Mouse (Mus musculus): ENCODE data around the gene Fermt1. TPM values are rescaled to one million over a fixed set of nuclear protein-coding genes. Genes with fewer than 3 reads are reported as not detected.

Fermt1 gene
- polyA plus RNA-seq, 1 experiment from 2014 or later, result not detected

- H3K4me3 ChIP-seq (replicated peaks; ENCODE audit: low read depth, low read length), result no peak overlapping the region
- no peaks in the 10 kb centered on the region for H3K9me3 ChIP-seq (ENCODE audit: control insufficient read depth, low read length)
- peaks cover 8% of the 10 kb centered on the region for H3K4me1 ChIP-seq (ENCODE audit: control insufficient read depth, insufficient read depth, low read length)
- no peak overlapping the region for H3K27ac ChIP-seq (replicated peaks; ENCODE audit: low read depth, low read length)
- H3K4me2 ChIP-seq (ENCODE audit: low read length), result no peak overlapping the region
- no peak overlapping the region for H3K9ac ChIP-seq (replicated peaks; ENCODE audit: low read length)
- 88% methylated on average over 6 of the region's 6 CpGs for WGBS
- no peak for ATAC-seq (ENCODE audit: low FRiP score, low TSS enrichment)
- no peaks in the 10 kb centered on the region for H3K36me3 ChIP-seq (ENCODE audit: control insufficient read depth, insufficient read depth, low read length)
- peaks cover 42% of the 10 kb centered on the region for H3K27me3 ChIP-seq (ENCODE audit: control insufficient read depth, insufficient read depth, low read length)
- no peak for DNase-seq
Measured at GRCm38 (mm10) chr2:132946976-132947375, 1.3 kb upstream of the Fermt1 start.

GRCm38 (mm10) chr2:132944711-132945325 is 888 bp downstream of the Fermt1 start:
- H3K36me3 ChIP-seq (ENCODE audit: control insufficient read depth, insufficient read depth, low read length), result no peaks in the 10 kb centered on the region
- peak overlapping the region; percentile 41 for H3K4me3 ChIP-seq (replicated peaks; ENCODE audit: low read depth, low read length)
- no peaks in the 10 kb centered on the region for H3K9me3 ChIP-seq (ENCODE audit: control insufficient read depth, low read length)
- H3K9ac ChIP-seq (replicated peaks; ENCODE audit: low read length), result 0 out of 2 replicates have a peak overlapping the region, but pooled peaks have one; percentile 9
- DNase-seq (no peak), ATAC-seq (ENCODE audit: low FRiP score, low TSS enrichment) (no peak)
- no peak overlapping the region for H3K27ac ChIP-seq (replicated peaks; ENCODE audit: low read depth, low read length)
- peak overlapping the region; percentile 85 for H3K4me2 ChIP-seq (ENCODE audit: low read length)
- WGBS, result 6% methylated on average over 24 of the region's 24 CpGs
- peaks cover 8% of the 10 kb centered on the region for H3K4me1 ChIP-seq (ENCODE audit: control insufficient read depth, insufficient read depth, low read length)
- H3K27me3 ChIP-seq (ENCODE audit: control insufficient read depth, insufficient read depth, low read length), result peaks cover 42% of the 10 kb centered on the region

GRCm38 (mm10) chr2:132943997-132944396 is 1.7 kb downstream of the Fermt1 start:
- H3K4me2 ChIP-seq (ENCODE audit: low read length), result no peak overlapping the region
- no peak overlapping the region for H3K27ac ChIP-seq (replicated peaks; ENCODE audit: low read depth, low read length)
- 46% methylated on average over 13 of the region's 13 CpGs for WGBS
- H3K4me1 ChIP-seq (ENCODE audit: control insufficient read depth, insufficient read depth, low read length), result peaks cover 8% of the 10 kb centered on the region
- H3K27me3 ChIP-seq (ENCODE audit: control insufficient read depth, insufficient read depth, low read length), result peaks cover 42% of the 10 kb centered on the region
- no peak overlapping the region for H3K4me3 ChIP-seq (replicated peaks; ENCODE audit: low read depth, low read length)
- H3K9me3 ChIP-seq (ENCODE audit: control insufficient read depth, low read length), result no peaks in the 10 kb centered on the region
- no peaks in the 10 kb centered on the region for H3K36me3 ChIP-seq (ENCODE audit: control insufficient read depth, insufficient read depth, low read length)
- ATAC-seq (ENCODE audit: low FRiP score, low TSS enrichment) (no peak), DNase-seq (no peak)
- H3K9ac ChIP-seq (replicated peaks; ENCODE audit: low read length), result no peak overlapping the region

GRCm38 (mm10) chr2:132943596-132943995 is 2.1 kb downstream of the Fermt1 start:
- H3K9ac ChIP-seq (replicated peaks; ENCODE audit: low read length), result no peak overlapping the region
- H3K4me3 ChIP-seq (replicated peaks; ENCODE audit: low read depth, low read length), result no peak overlapping the region
- DNase-seq (no peak), ATAC-seq (ENCODE audit: low FRiP score, low TSS enrichment) (no peak)
- no peaks in the 10 kb centered on the region for H3K9me3 ChIP-seq (ENCODE audit: control insufficient read depth, low read length)
- H3K4me1 ChIP-seq (ENCODE audit: control insufficient read depth, insufficient read depth, low read length), result peaks cover 8% of the 10 kb centered on the region
- no peaks in the 10 kb centered on the region for H3K36me3 ChIP-seq (ENCODE audit: control insufficient read depth, insufficient read depth, low read length)
- peaks cover 42% of the 10 kb centered on the region for H3K27me3 ChIP-seq (ENCODE audit: control insufficient read depth, insufficient read depth, low read length)
- H3K27ac ChIP-seq (replicated peaks; ENCODE audit: low read depth, low read length), result no peak overlapping the region
- no peak overlapping the region for H3K4me2 ChIP-seq (ENCODE audit: low read length)
- WGBS, result 52% methylated on average over 9 of the region's 9 CpGs

GRCm38 (mm10) chr2:132939056-132939455 is 6.7 kb downstream of the Fermt1 start:
- no peak overlapping the region for H3K4me3 ChIP-seq (replicated peaks; ENCODE audit: low read depth, low read length)

GRCm38 (mm10) chr2:132936176-132936575 is 9.5 kb downstream of the Fermt1 start:
- no peak for ATAC-seq (ENCODE audit: low FRiP score, low TSS enrichment)
- WGBS, result 86% methylated on average over 4 of the region's 4 CpGs
- Histone ChIP-seq H3K27me3 (ENCODE audit: control insufficient read depth, insufficient read depth, low read length) (no peaks in the 10 kb centered on the region), H3K4me3 (replicated peaks; ENCODE audit: low read depth, low read length) (no peak overlapping the region), H3K4me1 (ENCODE audit: control insufficient read depth, insufficient read depth, low read length) (no peaks in the 10 kb centered on the region), H3K9ac (replicated peaks; ENCODE audit: low read length) (no peak overlapping the region), H3K36me3 (ENCODE audit: control insufficient read depth, insufficient read depth, low read length) (no peaks in the 10 kb centered on the region), H3K9me3 (ENCODE audit: control insufficient read depth, low read length) (no peaks in the 10 kb centered on the region), H3K27ac (replicated peaks; ENCODE audit: low read depth, low read length) (no peak overlapping the region), H3K4me2 (ENCODE audit: low read length) (no peak overlapping the region)
- DNase-seq, result no peak

More at GRCm38 (mm10) chr2:132939056-132939455, 6.7 kb downstream of the Fermt1 start:
- Histone ChIP-seq H3K36me3 (ENCODE audit: control insufficient read depth, insufficient read depth, low read length) (no peaks in the 10 kb centered on the region), H3K4me1 (ENCODE audit: control insufficient read depth, insufficient read depth, low read length) (no peaks in the 10 kb centered on the region), H3K27ac (replicated peaks; ENCODE audit: low read depth, low read length) (no peak overlapping the region), H3K9ac (replicated peaks; ENCODE audit: low read length) (no peak overlapping the region), H3K4me2 (ENCODE audit: low read length) (no peak overlapping the region), H3K9me3 (ENCODE audit: control insufficient read depth, low read length) (no peaks in the 10 kb centered on the region), H3K27me3 (ENCODE audit: control insufficient read depth, insufficient read depth, low read length) (peaks cover 13% of the 10 kb centered on the region)
- ATAC-seq (ENCODE audit: low FRiP score, low TSS enrichment) (no peak; the same call in 1 of the 2 replicates), DNase-seq (no peak)
- WGBS, result 80% methylated on average over 14 of the region's 14 CpGs

GRCm38 (mm10) chr2:132934711-132935110 is 11.0 kb downstream of the Fermt1 start:
- H3K9ac ChIP-seq (replicated peaks; ENCODE audit: low read length), result no peak overlapping the region
- H3K4me1 ChIP-seq (ENCODE audit: control insufficient read depth, insufficient read depth, low read length), result no peaks in the 10 kb centered on the region
- H3K27me3 ChIP-seq (ENCODE audit: control insufficient read depth, insufficient read depth, low read length), result no peaks in the 10 kb centered on the region
- no peaks in the 10 kb centered on the region for H3K9me3 ChIP-seq (ENCODE audit: control insufficient read depth, low read length)
- no peak overlapping the region for H3K4me3 ChIP-seq (replicated peaks; ENCODE audit: low read depth, low read length)
- WGBS, result 92% methylated on average over 4 of the region's 4 CpGs
- ATAC-seq (ENCODE audit: low FRiP score, low TSS enrichment), result no peak
- H3K4me2 ChIP-seq (ENCODE audit: low read length), result no peak overlapping the region
- no peaks in the 10 kb centered on the region for H3K36me3 ChIP-seq (ENCODE audit: control insufficient read depth, insufficient read depth, low read length)
- H3K27ac ChIP-seq (replicated peaks; ENCODE audit: low read depth, low read length), result no peak overlapping the region
- DNase-seq, result no peak

- no peak overlapping the region for H3K9ac ChIP-seq (replicated peaks; ENCODE audit: low read length)
- H3K27ac ChIP-seq (replicated peaks; ENCODE audit: low read depth, low read length), result no peak overlapping the region
- no peaks in the 10 kb centered on the region for H3K27me3 ChIP-seq (ENCODE audit: control insufficient read depth, insufficient read depth, low read length)
- WGBS, result 83% methylated on average over 2 of the region's 2 CpGs
- H3K4me2 ChIP-seq (ENCODE audit: low read length), result no peak overlapping the region
- ATAC-seq (ENCODE audit: low FRiP score, low TSS enrichment) (no peak), DNase-seq (no peak)
- H3K36me3 ChIP-seq (ENCODE audit: control insufficient read depth, insufficient read depth, low read length), result no peaks in the 10 kb centered on the region
- no peaks in the 10 kb centered on the region for H3K9me3 ChIP-seq (ENCODE audit: control insufficient read depth, low read length)
- H3K4me3 ChIP-seq (replicated peaks; ENCODE audit: low read depth, low read length), result no peak overlapping the region
- no peaks in the 10 kb centered on the region for H3K4me1 ChIP-seq (ENCODE audit: control insufficient read depth, insufficient read depth, low read length)
Measured at GRCm38 (mm10) chr2:132934142-132934541, 11.6 kb downstream of the Fermt1 start.

GRCm38 (mm10) chr2:132928999-132929398 is 16.7 kb downstream of the Fermt1 start:
- H3K9ac ChIP-seq (replicated peaks; ENCODE audit: low read length), result no peak overlapping the region
- no peak overlapping the region for H3K27ac ChIP-seq (replicated peaks; ENCODE audit: low read depth, low read length)
- 96% methylated on average over 2 of the region's 2 CpGs for WGBS
- no peak overlapping the region for H3K4me2 ChIP-seq (ENCODE audit: low read length)
- no peaks in the 10 kb centered on the region for H3K4me1 ChIP-seq (ENCODE audit: control insufficient read depth, insufficient read depth, low read length)
- no peaks in the 10 kb centered on the region for H3K27me3 ChIP-seq (ENCODE audit: control insufficient read depth, insufficient read depth, low read length)
- no peaks in the 10 kb centered on the region for H3K36me3 ChIP-seq (ENCODE audit: control insufficient read depth, insufficient read depth, low read length)
- DNase-seq (no peak), ATAC-seq (ENCODE audit: low FRiP score, low TSS enrichment) (no peak)
- H3K4me3 ChIP-seq (replicated peaks; ENCODE audit: low read depth, low read length), result no peak overlapping the region
- H3K9me3 ChIP-seq (ENCODE audit: control insufficient read depth, low read length), result no peaks in the 10 kb centered on the region
